Mouse (Mus musculus): ENCODE data around the gene Sec22b.

Gene Sec22b

GRCm38 (mm10) chr3:97940511-97941204 lies 39.7 kb downstream of the Sec22b start:
- DNase-seq (ENCODE audit: low read depth, low spot score), result no peak

- DNase-seq (ENCODE audit: low read depth, low spot score), result peak; percentile 40
Measured at GRCm38 (mm10) chr3:97941440-97942259, 40.7 kb downstream of the Sec22b start.

GRCm38 (mm10) chr3:97942260-97942950 lies 41.4 kb downstream of the Sec22b start:
- DNase-seq (ENCODE audit: low read depth, low spot score), result peak; percentile 75

- DNase-seq (ENCODE audit: low read depth, low spot score), result no peak
Measured at GRCm38 (mm10) chr3:97944462-97944861, 43.5 kb downstream of the Sec22b start.

GRCm38 (mm10) chr3:97946439-97946838 lies 45.4 kb downstream of the Sec22b start:
- DNase-seq (ENCODE audit: low read depth, low spot score), result peak; percentile 48

- no peak for DNase-seq (ENCODE audit: low read depth, low spot score)
Measured at GRCm38 (mm10) chr3:97948518-97948917, 47.5 kb downstream of the Sec22b start.

GRCm38 (mm10) chr3:97949946-97950345 lies 49.0 kb downstream of the Sec22b start:
- no peak for DNase-seq (ENCODE audit: low read depth, low spot score)

- no peak for DNase-seq (ENCODE audit: low read depth, low spot score)
Measured at GRCm38 (mm10) chr3:97951134-97951533, 50.1 kb downstream of the Sec22b start.

GRCm38 (mm10) chr3:97953196-97953595 lies 52.2 kb downstream of the Sec22b start:
- no peak for DNase-seq (ENCODE audit: low read depth, low spot score)

GRCm38 (mm10) chr3:97956322-97956721 lies 55.3 kb downstream of the Sec22b start:
- no peak for DNase-seq (ENCODE audit: low read depth, low spot score)

- DNase-seq (ENCODE audit: low read depth, low spot score), result no peak
Measured at GRCm38 (mm10) chr3:97956926-97957325, 55.9 kb downstream of the Sec22b start.

GRCm38 (mm10) chr3:97960783-97961594 lies 60.0 kb downstream of the Sec22b start:
- no peak for DNase-seq (ENCODE audit: low read depth, low spot score)

GRCm38 (mm10) chr3:97961962-97962361 lies 61.0 kb downstream of the Sec22b start:
- no peak for DNase-seq (ENCODE audit: low read depth, low spot score)

GRCm38 (mm10) chr3:97964878-97965353 lies 63.9 kb downstream of the Sec22b start:
- DNase-seq (ENCODE audit: low read depth, low spot score), result peak; percentile 78

- DNase-seq (ENCODE audit: low read depth, low spot score), result peak; percentile 30
Measured at GRCm38 (mm10) chr3:97967627-97968026, 66.6 kb downstream of the Sec22b start.

GRCm38 (mm10) chr3:97968191-97968590 lies 67.2 kb downstream of the Sec22b start:
- no peak for DNase-seq (ENCODE audit: low read depth, low spot score)

GRCm38 (mm10) chr3:97969019-97969418 lies 68.0 kb downstream of the Sec22b start:
- DNase-seq (ENCODE audit: low read depth, low spot score), result no peak

- no peak for DNase-seq (ENCODE audit: low read depth, low spot score)
Measured at GRCm38 (mm10) chr3:97971117-97971516, 70.1 kb downstream of the Sec22b start.

GRCm38 (mm10) chr3:97972200-97972599 lies 71.2 kb downstream of the Sec22b start:
- no peak for DNase-seq (ENCODE audit: low read depth, low spot score)

- DNase-seq (ENCODE audit: low read depth, low spot score), result no peak
Measured at GRCm38 (mm10) chr3:97972707-97973106, 71.7 kb downstream of the Sec22b start.

Data from 3T3-L1 (cell line).